Mouse (Mus musculus) kidney, postnatal 10 days (tissue): ENCODE data around the gene Hcn3.
A peak's percentile ranks its signal among the peaks of the same experiment; 100 is the strongest.

Experiments
- DNase-seq: peaks from one replicate; pipeline ENCODE4 v3.0.0; 2021; ENCODE audit warnings: mixed read lengths

The Hcn3 gene

GRCm38 (mm10) chr3:89159616-89160344 lies at the start of gene Hcn3:
Hcn3 (minus strand) TSS chr3:89160196.
- DNase-seq: peak; percentile 84

- no peak for DNase-seq
Observed at GRCm38 (mm10) chr3:89209731-89210130, 49.7 kb upstream of the Hcn3 start.

DNA sequence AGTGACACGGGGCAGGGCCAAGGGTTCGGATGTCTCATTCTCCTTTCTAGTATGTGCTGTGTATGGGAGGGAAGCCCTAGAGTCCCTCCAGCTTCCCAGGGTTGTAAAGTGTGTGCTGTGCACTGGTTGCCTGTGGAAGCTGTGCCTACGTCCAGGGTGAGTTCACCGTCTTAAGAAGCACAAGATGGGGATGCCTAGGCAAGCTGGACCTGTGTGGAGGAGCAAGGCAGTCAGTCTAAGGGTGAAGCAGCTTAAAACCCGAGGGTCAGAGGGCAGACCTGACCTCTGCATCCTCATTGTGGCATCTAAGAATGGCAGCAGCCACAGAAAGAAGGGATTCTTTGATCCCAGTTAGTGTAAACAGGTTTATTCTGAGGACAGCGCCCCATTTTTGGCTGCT lies 48.7 kb upstream of the Hcn3 start:
- no peak for DNase-seq

- DNase-seq: no peak
Observed at GRCm38 (mm10) chr3:89208075-89208657, 48.2 kb upstream of the Hcn3 start.

GRCm38 (mm10) chr3:89206695-89207094 lies 46.7 kb upstream of the Hcn3 start:
- no peak for DNase-seq

DNA sequence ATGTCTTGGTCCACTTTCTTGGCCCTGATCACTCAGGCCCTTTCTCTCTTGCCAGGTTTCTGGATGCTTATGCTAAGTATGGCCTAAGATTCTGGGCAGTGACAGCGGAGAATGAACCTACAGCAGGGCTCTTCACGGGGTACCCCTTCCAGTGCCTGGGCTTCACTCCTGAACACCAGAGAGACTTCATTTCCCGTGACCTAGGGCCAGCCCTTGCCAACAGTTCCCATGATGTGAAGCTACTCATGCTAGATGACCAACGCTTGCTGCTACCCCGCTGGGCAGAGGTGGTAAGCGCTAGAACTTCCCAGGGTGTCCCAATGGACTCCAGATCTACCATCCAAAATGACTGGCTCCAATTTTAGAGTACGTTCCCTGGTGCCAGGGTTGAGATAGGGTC lies 46.1 kb upstream of the Hcn3 start:
- DNase-seq: no peak

GRCm38 (mm10) chr3:89203142-89203514 lies 43.1 kb upstream of the Hcn3 start:
- DNase-seq: no peak

GRCm38 (mm10) chr3:89202253-89203141 lies 42.5 kb upstream of the Hcn3 start, which contains the start of gene Gba:
Gba (plus strand) TSS chr3:89202928.
- peak; percentile 89 for DNase-seq

- no peak for DNase-seq
Observed at GRCm38 (mm10) chr3:89199839-89200238, 39.8 kb upstream of the Hcn3 start.

DNA sequence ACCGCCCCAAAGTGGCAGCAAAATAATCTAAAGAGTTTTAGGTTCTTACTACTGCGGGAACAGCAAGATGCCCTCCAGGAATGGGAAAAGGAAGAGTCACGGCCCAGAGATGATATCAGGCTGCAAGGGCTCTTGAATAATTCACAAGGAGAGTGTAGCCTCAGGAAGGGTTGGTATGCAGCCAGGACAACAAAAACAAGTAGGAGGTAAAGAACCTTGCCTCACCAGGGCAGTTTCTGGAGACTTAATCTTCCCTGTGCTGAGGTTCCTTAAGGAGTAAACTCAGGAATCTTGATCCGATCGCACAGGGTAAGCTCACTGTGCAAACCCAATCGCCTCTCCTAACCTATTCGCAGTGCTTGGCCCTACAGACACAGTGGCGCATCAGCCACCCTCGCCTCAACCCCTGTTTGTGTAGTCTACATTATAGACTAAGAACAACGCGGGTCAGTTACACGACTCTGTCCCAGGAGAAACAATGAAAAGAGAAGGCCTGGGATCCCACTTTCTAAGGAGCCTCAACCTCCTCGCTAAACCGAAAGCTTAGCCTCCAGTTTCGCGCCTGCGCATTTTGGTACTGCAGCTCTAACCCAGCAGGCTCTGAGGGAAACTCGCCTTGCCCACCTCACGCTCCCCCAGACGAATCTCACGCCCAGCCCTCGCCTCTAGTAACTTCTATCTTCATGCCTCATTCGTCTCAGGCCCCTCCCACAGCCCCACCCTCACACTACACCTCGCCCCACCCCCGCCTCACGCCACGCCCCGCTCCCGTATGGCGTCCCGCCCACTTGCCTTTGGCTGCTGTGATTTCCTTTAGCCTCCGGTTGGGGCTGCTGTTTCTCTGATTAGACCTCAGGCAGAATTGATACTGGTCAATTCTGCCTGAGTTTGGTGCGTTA lies 36.2 kb upstream of the Hcn3 start:
- DNase-seq: peak; percentile 97

DNA sequence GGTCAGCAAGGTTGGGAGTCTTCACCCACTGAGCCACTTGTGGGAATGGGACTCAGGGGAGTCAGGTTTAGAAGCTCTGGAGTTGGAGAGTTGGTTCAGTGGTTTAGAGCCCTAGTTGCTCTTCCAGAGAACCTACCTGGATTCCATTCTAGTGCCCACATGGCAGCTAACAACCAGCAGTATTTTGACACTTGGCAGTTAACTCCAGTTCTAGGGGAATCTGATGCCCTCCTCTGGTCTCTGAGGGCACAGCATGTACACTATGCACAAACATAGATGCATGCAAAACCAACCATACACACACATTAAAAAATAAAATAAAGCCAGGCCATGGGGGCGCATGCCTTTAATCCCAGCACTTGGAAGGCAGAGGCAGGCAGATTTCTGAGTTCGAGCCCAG lies 33.9 kb upstream of the Hcn3 start:
- DNase-seq: peak; percentile 55

DNA sequence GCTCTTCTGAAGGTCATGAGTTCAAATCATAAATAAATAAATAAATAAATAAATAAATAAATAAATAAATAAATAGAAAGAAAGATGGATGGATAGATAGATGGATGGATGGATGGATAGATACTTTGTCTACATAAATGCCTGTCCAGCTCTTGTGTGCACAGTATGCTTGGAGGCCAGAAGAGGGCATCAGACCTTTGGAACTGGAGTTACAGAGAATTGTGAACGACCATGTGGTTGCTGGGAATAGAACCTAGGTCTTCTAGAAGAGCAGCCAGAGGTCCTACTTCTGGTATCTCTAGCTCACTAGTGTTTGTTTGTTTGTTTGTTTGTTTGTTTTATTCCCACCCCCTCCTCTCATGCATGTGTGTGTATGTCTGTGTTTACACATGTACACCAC lies 33.4 kb upstream of the Hcn3 start:
- DNase-seq: no peak

DNA sequence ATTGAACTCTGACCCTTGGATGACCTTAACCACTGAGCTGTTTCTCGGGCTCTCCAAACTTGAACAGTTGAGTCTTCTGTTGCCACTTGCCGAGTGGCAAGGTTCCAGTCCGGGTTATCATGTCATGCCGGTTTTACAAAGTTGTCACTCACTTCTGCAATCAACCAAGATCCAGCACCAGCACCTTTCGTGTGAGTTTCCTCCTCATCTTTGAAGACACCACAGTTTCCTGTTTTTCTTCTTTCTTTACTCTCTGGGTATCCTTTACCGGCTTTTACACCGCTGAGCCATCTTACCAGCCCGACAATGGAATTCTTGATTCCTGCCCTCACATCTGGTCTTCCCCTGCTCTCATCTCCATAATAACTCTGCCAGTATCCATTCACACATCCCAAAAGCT lies 30.4 kb upstream of the Hcn3 start:
- no peak for DNase-seq

DNA sequence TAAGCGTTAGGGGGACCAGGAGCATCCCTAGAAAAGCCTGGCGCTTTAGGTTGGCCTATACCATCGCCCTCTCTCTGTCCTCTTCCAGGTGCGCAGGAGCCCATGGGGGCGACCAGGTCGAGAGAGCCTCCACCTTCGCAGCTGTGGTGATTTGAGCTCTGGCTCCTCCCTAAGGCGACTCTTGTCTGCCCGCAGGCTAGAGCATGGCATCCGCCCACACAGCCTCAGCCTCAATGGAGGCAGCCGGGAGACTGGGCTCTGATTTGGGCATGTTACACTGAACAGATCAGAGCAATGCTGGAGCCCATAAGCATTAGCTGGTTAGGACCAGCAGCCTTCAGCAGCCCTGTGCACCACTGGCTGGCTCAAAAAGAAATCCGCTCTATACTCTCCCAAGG lies 28.5 kb upstream of the Hcn3 start:
- no peak for DNase-seq

DNA sequence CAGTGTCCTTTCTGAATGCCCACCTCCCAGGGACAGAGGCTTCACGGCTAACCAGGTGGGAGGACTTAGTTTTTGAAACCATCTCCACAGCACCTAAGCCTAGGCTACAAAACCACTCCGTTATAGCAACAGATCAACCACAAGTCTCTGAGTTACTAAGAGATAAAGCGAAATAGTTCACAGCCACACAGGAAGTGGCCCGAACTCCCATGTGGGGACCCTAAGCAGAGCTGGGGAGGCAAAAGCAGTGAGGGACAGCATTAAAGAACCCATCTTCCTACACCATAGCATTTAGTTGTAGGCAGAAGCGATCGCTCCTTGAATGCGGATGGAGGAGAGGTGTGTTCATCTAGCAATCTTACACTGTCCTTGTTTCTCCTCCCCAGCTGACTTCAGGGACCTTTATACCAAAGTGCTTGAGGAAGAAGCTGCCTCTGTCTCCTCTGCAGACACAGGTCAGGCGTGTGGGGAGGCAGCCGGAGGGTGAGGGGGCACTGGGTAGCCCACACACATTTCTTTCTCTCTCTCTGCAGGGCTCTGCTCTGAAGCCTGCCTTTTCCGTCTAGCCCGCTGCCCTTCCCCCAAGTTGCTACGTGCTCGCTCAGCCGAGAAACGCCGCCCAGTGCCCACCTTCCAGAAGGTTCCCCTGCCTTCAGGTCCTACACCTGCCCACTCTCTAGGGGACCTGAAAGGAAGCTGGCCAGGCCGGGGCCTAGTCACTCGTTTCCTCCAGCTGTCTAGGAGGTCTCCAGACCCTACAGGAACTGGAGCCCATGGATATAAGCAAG lies 27.9 kb upstream of the Hcn3 start:
- DNase-seq: no peak

DNA sequence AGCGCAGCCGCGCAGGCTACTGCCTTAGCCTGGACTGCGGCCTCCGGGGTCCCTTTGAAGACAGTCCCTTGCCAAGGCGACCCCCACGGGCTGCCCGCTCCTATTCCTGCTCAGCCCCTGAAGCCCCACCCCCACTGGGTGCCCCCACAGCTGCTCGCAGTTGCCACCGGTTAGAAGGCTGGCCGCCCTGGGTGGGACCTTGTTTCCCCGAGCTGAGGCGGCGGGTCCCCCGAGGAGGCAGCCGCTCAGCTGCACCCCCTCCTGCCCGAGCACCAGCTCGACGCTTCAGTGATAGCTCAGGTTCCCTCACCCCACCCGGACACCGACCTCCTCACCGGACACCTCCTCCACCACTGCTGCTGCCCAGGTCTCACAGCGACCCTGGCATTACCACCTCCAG lies 27.2 kb upstream of the Hcn3 start:
- no peak for DNase-seq

DNA sequence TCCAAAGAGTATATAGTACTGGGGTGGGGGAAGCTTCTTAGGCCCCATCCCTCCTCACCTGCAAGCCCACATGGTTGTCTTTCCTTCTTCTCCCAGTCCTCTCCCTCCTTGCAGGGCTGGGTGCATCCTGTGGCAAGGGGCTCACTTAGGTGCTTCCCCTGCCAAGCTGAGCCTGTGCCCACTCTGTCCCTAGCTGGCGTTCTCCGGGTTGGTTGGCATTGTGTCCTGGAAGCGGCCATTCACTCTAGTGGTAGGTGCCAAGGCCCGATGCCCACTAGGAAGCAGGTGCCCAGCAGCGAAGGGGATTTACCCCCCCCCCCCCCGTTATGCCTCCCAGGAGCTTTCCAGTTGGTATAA lies 23.9 kb upstream of the Hcn3 start:
- DNase-seq: no peak

GRCm38 (mm10) chr3:89183058-89183958 lies 23.3 kb upstream of the Hcn3 start, which contains the start of gene Fam189b:
Fam189b (plus strand) TSS chr3:89183143.
- DNase-seq: peak; percentile 91

DNA sequence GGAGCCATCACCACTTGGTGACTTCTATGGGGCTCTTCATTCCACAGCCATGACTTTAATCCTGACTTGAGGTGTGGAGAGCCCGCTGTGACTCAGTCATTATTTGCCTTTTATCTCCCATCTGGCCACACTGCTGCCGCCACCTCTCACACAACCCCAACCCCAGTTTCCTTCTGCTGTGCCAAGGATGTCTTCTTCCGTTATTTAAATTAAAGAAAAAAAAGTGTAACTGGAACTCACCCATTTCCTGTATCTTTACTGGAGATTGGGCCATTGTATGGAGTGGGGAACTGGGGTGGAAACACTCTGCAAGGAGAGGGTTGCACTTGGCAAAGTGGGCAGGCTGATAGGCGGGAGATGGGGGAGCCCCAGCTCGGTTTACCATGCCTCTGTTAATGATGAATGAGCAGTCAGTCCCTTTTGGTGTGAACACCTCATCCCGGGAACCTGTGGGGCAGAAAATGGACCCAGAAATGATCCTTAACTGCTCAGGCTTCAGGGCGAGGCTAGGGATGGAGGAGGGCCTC lies 22.6 kb upstream of the Hcn3 start:
- no peak for DNase-seq

GRCm38 (mm10) chr3:89181749-89182500 lies 21.9 kb upstream of the Hcn3 start:
- no peak for DNase-seq
